Mouse (Mus musculus) thymus, postnatal 14 days (tissue): Measurements from ENCODE around the gene Ahcy.
A peak's percentile ranks its signal among the peaks of the same experiment; 100 is the strongest.
"Not testable (repeated sequence)": the region's sequence is repeated elsewhere in the genome, so short reads cannot be mapped to it uniquely, and the experiment has no call there.

Experiments
- DNase-seq: peaks from one replicate; pipeline ENCODE4 v3.0.0; 2021

Ahcy gene

DNA sequence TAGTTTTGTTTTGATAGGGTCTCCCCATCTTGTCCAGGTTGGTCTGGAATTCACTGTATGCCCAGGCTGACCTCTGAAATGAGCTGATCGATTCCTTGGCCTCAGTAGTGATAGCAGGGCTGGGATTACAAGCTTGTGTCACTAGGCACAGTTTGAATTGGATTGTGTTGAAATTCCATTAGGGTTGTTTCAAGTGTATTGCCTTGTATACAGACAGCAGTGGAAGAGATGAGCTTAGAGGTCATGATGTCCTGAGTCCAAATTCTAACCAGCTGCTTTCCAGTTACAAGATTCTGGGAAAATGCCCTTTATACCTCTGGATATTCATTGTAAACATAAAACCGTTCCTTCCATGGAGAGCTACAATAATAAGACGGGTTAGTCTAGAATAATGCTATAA lies 950 bp downstream of the Ahcy start:
- no peak for DNase-seq

DNA sequence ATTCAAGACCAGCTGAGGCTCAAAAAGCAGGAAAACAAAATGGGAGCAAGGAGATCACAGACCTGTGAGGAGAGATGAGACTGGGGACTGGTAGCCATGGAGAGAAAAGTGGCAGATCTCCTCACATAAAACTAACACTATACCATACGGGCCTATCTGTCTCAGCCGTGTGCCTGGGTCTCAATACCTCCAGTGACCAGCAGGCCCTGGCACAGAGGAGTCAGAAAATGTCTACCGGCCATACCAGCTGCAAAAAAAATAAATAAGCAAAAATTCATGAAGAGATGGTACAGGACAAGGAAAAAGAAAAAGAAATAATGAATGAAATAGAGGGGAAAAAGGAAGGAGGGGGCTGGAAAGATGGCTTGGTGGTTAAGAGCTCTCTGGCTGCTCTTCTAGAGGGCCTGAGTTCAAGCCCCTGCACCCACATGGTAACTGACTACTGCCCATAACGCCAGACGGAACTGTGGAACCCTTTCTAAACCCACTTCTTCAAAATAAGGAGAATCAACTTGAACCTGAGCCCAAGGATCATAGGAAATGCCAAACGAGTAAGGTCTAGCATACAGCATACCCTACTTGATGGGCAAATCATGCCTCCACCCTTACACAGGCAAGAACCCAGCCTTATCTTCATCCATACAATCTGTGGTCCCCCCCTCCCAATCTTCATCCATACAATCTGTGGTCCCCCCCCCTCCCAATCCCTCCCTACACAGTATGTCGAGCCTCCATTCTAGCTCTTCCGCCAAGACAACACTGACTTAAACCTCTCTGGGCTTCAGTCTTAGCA lies 1.7 kb downstream of the Ahcy start:
- no peak for DNase-seq

DNA sequence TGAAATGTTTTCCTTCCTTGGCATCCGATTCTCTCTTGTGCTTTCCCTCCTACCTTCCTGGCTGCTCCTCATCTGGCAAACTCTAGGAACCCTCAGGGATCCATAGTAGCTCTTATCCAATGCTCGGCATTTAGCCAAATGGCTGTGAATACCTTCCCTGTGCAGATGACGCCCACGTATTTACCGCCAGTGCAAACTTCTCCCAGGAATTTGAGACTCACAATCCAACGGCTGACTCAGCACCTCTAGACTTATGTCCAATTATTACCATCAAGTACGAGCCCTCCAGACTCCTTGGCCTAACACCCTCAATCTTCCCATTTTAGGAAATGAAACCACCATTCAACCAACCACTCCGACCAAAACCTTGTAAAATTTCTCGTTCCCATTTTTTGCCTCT lies 3.3 kb downstream of the Ahcy start:
- DNase-seq = no peak

DNA sequence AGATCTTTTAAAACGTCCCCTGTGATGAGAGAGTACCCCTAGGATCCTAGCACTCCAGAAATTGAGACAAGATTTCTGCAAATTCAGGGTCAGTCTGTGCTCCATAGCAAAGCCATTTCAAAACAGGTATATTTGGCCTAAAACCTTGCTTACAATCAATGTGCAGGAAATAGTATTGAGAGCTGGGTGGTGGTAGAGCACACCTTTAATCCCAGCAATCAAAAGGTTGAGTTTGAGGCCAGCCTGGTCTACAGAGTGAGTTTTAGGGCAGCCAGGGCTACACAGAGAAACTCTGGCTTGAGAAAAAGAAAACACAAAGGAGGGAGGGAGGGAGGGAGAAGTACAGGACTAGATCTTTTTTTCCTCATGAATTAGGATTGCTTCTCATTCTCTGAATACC lies 16.9 kb downstream of the Ahcy start:
- no peak for DNase-seq

DNA sequence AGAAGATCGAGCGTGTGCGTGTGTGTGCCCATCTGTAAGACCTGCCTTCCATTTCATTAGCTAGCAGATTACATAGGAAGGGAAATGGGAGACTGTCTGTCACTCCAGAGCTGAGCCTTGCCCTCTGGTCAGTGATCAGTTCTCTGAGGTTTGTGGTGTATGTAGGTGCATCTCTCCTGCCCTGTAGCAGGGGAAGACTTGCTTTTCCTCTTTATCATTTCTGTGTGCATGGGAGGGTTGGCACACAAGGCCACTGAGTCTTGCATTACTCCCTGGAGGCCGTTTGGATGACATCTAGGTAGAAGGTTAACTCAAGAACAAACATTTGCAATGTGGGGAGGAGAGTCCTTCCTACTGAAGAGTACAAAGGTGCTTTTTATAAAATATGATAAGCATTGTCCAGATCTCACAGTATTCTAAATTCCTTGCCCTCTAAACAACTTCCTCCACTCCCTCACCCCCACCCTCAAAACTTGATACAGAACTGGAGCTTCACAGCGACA lies 18.2 kb downstream of the Ahcy start:
- no peak for DNase-seq

DNA sequence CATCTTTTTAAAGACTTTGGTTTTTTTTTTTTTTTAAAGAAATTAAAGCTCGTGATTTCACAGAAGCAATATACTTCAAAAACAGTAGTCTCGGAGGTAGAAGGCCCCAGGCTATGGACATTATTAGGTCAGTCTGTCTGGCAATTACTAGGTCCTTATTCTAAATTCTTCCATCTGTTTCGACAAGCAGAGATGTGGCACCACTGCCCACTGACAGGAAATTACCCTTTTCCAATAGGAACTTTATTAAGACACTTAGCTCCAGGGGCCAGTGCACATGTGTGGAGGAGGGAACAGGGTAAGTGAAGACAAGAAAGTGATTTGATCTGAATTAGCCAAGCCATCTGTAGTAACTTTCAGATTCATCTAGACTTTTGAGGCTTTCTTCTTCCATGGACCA lies 19.6 kb downstream of the Ahcy start:
- no peak for DNase-seq

DNA sequence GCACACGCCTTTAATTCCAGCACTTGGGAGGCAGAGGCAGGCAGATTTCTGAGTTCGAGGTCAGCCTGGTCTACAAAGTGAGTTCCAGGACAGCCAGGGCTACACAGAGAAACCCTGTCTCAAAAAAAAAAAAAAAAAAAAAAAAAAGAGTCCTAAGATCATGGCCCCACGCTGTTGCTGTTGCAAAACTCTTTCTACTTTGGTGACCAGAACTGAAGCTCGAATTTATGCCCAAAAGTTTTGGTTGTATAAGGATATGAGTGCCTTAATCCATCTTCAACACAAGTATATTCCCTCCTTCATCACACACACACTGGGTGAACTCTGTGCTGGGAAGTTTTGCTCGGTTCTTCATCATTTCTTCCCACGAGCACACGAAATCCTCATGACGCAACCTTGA lies 20.8 kb downstream of the Ahcy start:
- not testable (repeated sequence) for DNase-seq

- no peak for DNase-seq
Observed at GRCm38 (mm10) chr2:155052681-155053080, 21.6 kb downstream of the Ahcy start.

DNA sequence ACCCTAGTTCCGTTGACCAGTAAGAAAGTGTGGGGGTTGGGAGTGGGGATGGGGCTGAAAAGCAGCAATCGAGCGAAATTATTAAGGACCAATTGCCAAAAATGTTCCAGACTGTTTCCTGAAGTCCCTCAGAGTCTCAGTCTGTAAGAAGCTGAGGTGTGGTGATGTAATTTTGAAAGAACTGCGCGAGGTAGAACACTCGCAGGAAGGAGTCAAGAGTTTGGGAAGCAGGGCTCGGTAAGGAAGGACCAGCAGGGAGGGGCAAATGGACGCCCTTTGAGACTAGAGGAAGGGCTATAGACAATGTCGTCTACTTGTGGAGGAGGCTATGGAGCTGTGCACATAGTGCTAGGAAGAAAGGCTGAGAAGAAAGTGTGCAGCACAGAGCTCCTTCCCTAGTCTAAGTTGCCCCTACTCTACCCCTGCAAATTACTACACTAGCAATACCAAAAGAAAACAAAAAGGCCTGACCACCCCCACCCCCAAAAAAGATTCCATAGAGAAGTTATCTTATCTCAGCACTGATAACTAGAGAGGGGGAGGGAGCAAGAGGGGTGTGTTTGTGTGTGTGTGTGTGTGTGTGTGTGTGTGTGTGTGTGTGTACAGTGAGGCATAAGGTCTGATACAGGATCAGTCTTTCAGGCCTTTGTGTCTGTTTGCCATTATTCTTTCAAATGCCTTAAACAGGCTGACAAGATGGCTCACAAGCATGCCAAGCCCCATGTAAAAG lies 22.5 kb downstream of the Ahcy start:
- DNase-seq = no peak

- DNase-seq = peak; percentile 99
Observed at GRCm38 (mm10) chr2:155050504-155051236, 23.6 kb downstream of the Ahcy start.

DNA sequence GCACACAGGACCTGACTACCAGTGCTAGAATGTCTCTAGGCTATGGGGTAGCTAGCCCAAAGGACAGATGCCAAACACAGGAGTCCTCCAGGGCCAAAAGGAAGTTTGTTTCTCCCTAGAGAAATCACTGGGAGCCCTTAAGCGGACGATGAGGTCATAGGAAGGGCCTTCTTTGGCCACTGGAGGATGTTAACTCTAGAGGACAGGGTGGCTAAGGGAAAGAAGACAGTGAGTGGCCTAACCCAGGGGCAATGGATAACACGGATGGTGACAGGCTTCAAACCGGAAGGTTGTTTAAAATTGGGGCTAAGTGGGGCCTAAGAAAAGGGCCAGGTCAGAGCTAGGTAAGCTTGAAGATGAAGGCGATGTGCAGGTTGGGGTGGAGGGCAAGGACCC lies 24.2 kb downstream of the Ahcy start:
- DNase-seq = no peak

- DNase-seq = peak; percentile 55
Observed at GRCm38 (mm10) chr2:155047452-155048178, 26.7 kb downstream of the Ahcy start.

DNA sequence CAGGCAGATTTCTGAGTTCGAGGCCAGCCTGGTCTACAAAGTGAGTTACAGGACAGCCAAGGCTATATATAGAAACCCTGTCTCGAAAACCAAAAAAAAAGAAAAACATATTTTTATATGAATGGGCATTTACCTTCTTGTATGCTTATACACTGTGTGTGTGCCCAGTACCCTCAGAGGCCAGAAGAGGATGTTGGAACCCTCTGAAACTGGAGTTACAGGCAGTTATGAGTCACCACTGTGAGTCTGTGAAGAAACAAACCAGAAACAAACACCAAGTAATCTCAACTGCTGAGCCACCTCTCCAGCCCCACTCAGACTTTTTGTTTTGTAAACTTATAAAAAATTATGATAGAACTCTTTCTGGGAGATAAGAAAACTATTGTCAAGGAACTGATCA lies 27.5 kb downstream of the Ahcy start:
- DNase-seq = no peak

DNA sequence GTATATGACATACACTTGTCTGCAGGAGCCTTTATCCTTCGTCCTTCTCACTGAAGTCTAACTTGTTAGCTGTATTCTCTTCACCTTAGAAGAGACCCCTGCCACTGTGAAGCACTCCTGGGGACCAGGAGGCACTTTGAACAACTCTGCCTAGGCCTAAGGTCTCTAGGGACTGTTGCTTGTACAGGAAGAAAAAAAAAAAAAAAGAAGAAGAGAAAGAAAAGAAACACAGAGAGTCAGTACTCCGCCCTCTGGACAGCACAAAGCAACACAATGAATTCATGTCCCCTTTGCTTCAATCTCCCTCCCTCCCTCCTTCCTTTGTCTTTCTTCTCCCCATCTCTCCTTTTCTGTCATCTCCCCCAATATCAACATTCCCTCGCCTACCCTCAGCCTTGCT lies 29.2 kb downstream of the Ahcy start:
- DNase-seq = no peak

DNA sequence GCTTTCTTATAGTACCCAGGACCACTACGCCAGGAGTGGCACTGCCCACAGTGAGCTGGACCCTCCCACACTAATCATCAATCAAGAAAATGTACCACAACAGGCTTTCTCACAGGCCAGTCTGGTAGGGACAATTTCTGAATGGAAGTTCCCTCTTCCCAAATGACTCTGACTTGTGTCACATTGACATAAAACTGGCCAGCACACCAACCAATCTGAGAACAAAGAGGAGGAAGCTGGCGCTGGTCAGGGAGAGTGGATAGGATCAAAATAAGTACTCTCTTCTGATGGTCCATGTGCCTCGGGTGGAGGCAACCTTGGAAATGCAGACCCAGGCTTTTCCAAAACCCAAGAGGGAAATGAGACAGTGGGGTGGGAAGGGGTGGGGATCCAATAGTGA lies 29.8 kb downstream of the Ahcy start:
- DNase-seq = no peak

GRCm38 (mm10) chr2:155039956-155040355 lies 34.3 kb downstream of the Ahcy start:
- no peak for DNase-seq

DNA sequence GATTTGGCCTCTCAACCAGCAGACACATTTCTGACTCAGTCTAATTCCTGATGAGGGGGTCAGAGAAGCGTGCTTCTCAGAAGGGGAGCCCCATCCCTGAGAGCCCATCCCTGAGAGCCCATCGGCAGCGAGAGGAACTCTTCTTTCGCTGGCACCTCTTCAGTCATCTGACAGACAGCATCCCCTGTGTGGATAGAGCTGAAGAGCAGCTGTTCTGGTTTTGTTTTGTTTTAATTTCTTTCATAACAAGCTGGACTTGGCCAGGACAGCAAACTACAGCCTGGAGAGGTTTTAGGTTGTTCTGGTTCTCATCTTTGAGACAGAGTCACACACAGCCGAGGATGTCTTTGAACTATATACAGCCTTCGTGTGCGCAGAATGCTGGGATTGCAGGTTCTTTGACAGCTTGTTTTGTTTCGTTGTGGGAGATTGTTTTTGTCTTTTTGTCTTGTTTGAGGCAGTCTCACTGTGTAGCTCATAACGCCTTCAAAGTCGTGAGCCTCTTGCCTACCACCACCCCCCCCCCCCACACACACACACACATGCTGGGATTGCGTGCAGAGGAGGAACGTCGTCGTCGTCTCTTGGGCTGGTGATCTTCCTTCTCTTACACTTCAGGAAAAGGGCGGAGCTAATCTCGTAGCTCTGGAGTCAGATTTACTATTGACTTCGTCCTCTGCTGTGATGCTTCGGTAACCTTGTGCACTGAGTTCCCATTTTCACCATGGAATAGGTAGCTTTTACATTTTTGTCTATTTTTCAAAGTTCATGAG lies 41.2 kb downstream of the Ahcy start:
- DNase-seq = no peak

GRCm38 (mm10) chr2:155030831-155031230 lies 43.5 kb downstream of the Ahcy start:
- DNase-seq = no peak

DNA sequence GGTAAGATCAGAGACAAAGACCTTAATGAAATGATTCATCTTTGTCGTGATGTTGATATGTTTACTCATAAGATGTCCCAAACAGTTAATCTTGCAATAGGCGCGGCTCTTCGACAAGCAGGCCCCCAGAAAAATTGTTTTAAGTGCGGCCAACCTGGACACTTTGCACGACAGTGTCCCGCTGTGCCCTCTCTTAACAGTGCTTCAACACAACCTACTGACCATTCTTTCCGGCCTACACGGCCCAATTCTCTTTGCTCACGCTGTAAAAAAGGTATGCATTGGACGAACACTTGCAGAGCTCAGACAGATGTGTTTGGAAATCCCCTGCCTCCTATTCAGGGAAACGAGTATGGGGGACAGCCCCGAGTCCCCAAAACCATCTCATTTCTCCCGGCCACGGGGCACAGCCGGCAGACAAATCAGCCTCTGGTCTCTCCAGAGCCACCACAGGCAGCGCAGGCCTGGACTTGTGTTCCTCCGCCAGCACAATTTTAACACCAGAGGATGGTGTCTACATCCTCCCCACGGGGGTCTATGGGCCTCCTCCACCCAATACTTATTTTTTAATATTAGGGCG lies 54.0 kb downstream of the Ahcy start:
- DNase-seq = not testable (repeated sequence)

- DNase-seq = peak; percentile 81
Observed at GRCm38 (mm10) chr2:155019673-155020072, 54.6 kb downstream of the Ahcy start.

DNA sequence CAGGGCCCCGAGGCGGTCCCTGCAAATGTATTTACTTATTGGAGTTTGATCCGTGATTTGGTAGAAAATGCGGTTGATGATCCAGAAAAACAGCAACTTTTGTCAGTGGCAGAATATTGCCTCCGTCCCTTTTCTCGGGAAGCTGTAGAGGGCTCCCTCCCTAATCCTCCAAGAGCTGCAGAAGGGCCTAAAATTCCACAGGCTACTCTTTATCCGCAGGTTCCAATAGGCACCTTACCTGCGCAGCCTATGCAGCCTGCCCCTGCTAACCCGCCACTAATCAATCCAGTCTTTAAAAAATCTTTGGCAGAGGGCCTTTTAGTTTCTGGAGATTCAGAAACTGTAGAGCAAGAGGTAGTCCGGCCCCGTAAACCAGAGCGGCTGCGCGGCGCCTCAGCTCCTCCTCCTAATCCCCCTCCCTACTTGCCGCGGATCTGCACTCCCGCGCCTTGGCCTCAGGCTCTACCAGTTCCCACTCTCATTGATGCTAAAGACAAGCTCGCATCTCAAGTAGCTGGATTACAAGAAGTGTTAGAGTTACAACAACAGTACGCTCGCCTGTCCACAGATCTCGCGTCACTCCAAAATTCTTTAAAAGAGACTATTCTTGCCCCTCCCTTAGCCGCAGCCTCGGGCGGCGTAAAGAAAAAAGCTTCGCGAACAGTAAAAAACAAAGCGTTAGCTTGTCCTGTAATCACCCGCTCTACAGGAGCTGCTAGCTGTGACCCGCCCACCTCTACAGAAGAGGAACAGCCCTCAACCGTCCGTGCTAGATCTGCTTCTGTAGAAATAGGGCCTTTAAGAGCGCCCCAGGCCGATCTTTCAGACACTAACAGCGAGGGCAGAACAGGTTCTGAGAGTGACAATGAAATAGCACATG lies 55.3 kb downstream of the Ahcy start:
- DNase-seq = peak; percentile 76
